Mouse (Mus musculus) heart, postnatal 36 days (tissue): ENCODE measurements at regions not wholly inside any gene's neighbourhood (a gene's known extent, or its start where the extent isn't known, plus 50 kb on each side); places are given as distances from the start of the nearest gene placed in this dataset.

Experiments used
- DNase-seq, 2 experiments: peaks; one replicate each; pipeline ENCODE4 v3.0.0; 2021 to 2022
- intact Hi-C: fragments of 180-260 bp; cut with DNase I; formaldehyde crosslinking; loops from one replicate; pipeline ENCODE4 v1.15.1; 2025

DNA sequence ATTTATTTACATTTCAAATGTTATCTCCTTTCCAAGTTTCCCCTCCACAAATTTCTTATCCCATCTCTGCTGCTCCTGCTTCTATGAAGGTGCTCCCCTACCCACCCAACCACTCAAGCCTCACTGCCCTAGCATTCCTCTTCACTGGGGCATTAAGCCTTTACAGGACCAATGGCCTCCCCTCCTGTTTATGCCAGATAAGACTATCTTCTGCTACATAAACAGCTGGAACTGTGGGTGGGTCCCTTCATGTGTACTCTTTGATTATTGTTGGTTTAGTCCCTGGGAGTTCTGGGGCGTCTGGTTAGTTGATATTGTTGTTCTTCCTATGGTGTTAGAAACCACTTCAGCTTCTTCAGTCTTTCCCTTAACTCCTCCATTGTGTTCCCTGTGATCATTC, 1164.1 kb upstream of the Got2 start:
- intact Hi-C loops: no loop called here
- DNase-seq: no peak

DNA sequence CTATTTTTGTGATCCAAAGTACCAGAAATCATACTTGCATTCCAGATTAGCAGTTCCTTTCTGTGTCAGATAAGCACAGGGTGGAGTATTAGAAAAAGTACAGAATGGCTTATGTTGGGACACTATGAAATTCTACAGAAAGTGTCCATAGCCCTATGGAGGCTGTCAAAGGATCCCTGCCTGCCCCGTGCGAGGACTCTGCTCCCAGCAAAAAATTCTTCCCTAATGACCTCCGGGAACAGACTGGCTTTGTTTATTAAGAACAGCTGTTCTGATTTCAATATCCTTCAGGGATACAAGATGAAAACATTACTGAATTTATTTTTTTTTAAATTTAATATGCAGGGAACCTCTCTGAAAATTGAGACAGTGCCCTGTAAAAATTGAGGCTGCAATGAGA, 1151.4 kb upstream of the Got2 start:
- DNase-seq: no peak
- intact Hi-C loops: no loop called here

DNA sequence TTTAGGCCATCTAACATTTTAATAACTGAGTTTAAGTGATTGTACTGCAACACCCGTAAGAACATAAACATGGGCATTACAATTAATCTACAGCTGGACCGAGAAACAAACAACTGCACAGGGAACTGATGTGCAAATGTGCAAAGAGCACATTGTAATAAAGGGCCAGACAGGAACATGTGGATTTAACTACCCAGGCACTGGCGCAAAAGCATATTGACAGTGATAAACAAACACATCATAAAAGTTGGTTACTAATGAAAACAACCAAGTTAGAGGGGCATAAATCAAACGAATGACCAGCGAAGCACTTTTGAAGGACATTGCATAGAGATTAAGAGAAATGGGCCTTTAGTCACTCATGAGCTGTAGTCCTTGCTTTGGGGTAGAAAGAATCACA, 1150.5 kb upstream of the Got2 start:
- no peak for DNase-seq
- intact Hi-C loops: no loop called here

DNA sequence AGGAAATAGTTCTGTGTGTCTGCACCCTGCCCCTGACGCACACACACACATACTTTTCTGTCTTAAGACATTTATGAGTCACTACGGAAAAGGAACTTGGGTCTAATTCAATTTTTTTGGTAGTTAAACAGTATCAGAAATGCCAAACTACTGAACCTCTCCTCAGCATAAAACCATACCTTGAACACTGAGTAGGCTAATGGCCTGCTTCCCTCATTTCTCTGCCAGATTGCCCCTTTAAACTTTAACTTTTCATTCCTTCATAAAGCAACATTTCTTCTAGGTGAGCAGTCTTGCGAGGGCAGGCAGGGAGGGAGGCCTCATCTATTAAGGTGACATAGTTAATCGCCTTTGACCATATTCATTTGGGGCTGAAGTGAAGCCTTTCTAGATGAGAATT, 1143.8 kb upstream of the Got2 start:
- DNase-seq: no peak
- intact Hi-C loops: no loop called here

DNA sequence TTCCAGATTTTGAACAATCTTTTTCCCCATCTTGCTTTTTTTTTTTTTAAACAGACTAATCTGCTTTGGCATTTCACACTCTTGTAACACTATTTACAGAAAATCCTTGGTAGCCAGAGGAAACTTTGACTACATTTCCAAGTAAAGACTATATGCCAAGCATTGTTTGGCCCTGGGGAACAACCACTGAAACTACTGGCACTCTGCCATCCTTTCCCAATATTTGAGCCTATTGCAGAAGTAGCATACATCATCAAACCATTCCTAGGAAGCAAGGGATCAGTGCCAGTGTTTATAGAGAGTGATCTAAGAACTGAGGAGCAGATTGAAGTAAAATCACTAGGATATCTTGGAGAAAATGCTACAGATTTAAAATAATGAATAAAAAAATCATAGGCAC, 1127.2 kb upstream of the Got2 start:
- intact Hi-C loops: no loop called here
- DNase-seq: no peak

DNA sequence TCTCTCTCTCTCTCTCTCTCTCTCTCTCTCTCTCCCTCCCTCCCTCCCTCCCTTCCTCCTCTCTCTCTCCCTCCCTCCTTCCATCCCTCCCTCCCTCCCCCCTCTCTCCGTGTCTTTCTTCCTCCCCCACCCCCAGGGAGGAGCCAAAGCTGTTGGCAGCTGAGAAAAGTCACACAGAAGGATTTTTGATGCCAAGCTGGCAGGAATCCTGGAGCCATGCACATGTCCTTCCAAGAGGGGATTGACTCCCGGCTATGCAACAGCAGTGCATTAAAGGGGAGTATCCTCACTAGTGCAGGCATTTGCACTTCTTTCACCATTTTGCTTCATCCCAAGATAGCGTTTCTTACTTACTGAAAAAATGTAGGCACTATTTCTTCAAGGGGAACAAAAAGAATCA, 1115.8 kb upstream of the Got2 start:
- intact Hi-C loops: no loop called here
- DNase-seq: peak; percentile 1 to 9

DNA sequence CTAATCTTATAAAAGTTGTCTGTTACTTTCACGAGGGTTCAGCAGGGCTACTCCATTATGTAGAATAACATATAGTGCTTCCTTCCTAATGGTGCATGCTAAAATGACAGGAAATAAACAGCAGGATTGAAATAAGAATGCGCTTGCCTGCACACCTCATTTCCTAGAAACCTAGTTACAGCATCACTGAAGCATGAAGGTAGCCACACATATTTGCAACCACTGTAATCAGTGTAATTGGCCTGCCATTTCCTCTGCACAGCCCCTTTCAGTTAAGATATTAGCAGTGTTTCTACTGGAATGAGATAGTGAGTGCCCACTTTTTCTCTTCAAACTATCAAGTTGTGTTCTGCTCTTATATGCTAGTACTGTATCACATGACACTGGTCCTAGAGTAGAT, 1094.8 kb upstream of the Got2 start:
- no peak for DNase-seq
- intact Hi-C loops: no loop called here
